Mouse (Mus musculus) thymus, adult 18-20 months (tissue): ENCODE data around the gene Gpc6.

ENCODE experiments used
- DNase-seq, 2 experiments: peaks; one replicate each; pipeline ENCODE4 v3.0.0; 2022; ENCODE audit warnings: mixed read lengths in 2 of 2

Gpc6 gene

GRCm38 (mm10) chr14:117495118-117495517, 570.0 kb downstream of the Gpc6 start:
- no peak for DNase-seq

- DNase-seq = no peak
Observed at GRCm38 (mm10) chr14:117498785-117499184, 573.7 kb downstream of the Gpc6 start.

GRCm38 (mm10) chr14:117499354-117499753, 574.2 kb downstream of the Gpc6 start:
- DNase-seq = no peak

- DNase-seq = no peak
Observed at GRCm38 (mm10) chr14:117514829-117515228, 589.7 kb downstream of the Gpc6 start.

- DNase-seq = no peak
Observed at GRCm38 (mm10) chr14:117519574-117519973, 594.5 kb downstream of the Gpc6 start.

GRCm38 (mm10) chr14:117520706-117521105, 595.6 kb downstream of the Gpc6 start:
- DNase-seq = no peak

- no peak for DNase-seq
Observed at GRCm38 (mm10) chr14:117525133-117525532, 600.0 kb downstream of the Gpc6 start.

- DNase-seq = no peak
Observed at GRCm38 (mm10) chr14:117527053-117527452, 601.9 kb downstream of the Gpc6 start.

GRCm38 (mm10) chr14:117529439-117529838, 604.3 kb downstream of the Gpc6 start:
- no peak for DNase-seq

- DNase-seq = no peak
Observed at GRCm38 (mm10) chr14:117552776-117553175, 627.7 kb downstream of the Gpc6 start.

- DNase-seq = no peak
Observed at GRCm38 (mm10) chr14:117556715-117557320, 631.7 kb downstream of the Gpc6 start.

GRCm38 (mm10) chr14:117562146-117562545, 637.0 kb downstream of the Gpc6 start:
- no peak for DNase-seq

- DNase-seq = no peak
Observed at GRCm38 (mm10) chr14:117569278-117569677, 644.2 kb downstream of the Gpc6 start.

GRCm38 (mm10) chr14:117572213-117572612, 647.1 kb downstream of the Gpc6 start:
- DNase-seq = no peak

GRCm38 (mm10) chr14:117574216-117574615, 649.1 kb downstream of the Gpc6 start:
- no peak for DNase-seq

GRCm38 (mm10) chr14:117581740-117582139, 656.6 kb downstream of the Gpc6 start:
- DNase-seq = no peak

- DNase-seq = no peak
Observed at GRCm38 (mm10) chr14:117599758-117600157, 674.6 kb downstream of the Gpc6 start.

GRCm38 (mm10) chr14:117603837-117604236, 678.7 kb downstream of the Gpc6 start:
- no peak for DNase-seq

GRCm38 (mm10) chr14:117605750-117606149, 680.6 kb downstream of the Gpc6 start:
- DNase-seq = no peak

GRCm38 (mm10) chr14:117611113-117611512, 686.0 kb downstream of the Gpc6 start:
- DNase-seq = no peak

GRCm38 (mm10) chr14:117625100-117625710, 700.1 kb downstream of the Gpc6 start:
- no peak for DNase-seq

GRCm38 (mm10) chr14:117634238-117634940, 709.3 kb downstream of the Gpc6 start:
- DNase-seq = no peak

- no peak for DNase-seq
Observed at GRCm38 (mm10) chr14:117641853-117642252, 716.7 kb downstream of the Gpc6 start.

GRCm38 (mm10) chr14:117643069-117643468, 718.0 kb downstream of the Gpc6 start:
- DNase-seq = no peak
